Mouse (Mus musculus) embryo, embryonic 10.5 days (tissue): ENCODE data around the gene Fam171a1.
A peak's percentile ranks its signal among the peaks of the same experiment; 100 is the strongest.
"Not testable (repeated sequence)": the region's sequence is repeated elsewhere in the genome, so short reads cannot be mapped to it uniquely, and the experiment has no call there.

Source experiments
- DNase-seq: peaks from one replicate; pipeline ENCODE4 v3.0.0-alpha.2; 2015; ENCODE audit warnings: low spot score

The Fam171a1 gene

DNA sequence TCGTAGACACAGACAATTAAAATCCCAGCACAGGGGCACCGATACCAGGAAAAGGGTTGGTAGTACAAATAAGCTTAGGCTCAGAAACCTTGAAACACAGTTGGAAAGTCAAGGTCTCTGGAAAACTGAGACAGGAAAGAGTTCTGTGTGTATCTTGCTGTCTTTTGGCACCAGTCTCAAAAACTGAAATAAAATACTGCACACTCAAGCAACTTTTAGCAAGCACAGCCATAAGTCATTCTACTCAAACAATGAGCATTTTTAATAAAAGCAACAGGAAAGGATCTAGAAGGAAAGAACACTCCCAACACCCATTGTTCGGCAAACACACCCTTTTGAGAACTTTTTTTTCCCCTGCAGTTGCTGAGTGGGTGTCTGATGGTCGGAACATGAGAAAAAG, at the start of gene Fam171a1:
TSS of gene Fam171a1 (plus strand) at position 359 of the 400 bp plus-strand sequence.
- DNase-seq, result no peak

DNA sequence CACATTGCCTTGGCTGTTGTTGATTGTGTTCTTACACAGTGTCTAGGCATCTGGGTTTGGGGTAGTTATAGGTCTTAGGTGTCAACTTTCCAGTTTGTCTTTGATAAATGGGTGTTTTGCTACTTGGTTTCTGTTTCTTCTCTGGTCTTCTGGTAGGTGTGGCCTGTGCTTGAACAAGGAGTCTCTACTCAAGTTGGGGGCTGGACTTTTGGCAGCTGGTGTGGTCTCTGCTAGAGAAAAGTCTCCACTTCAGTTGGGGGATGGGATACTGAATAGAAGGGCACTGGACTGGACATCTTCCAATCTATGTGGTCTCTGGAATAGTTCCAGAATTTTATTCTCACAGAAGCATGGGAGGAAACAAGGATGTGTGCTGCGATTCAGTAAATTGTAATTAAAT, 44.9 kb upstream of the Fam171a1 start:
- no peak for DNase-seq

DNA sequence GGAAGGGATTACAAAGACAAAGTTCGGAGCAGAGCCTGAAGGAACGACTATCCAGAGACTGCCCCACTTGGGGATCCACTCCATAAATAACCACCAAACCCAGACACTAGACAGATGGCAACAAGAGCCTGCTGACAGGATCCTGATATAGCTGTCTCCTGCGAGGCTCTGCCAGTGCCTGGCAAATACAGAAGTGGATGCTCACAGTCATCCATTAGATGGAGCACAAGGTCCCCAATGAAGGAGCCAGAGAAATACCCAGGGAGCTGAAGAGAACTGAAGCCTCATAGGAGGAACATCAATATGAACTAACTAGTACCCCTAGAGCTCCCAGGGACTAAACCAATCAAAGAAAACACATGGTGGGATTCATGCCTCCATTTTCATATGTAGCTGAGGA, 25.7 kb upstream of the Fam171a1 start:
- not testable (repeated sequence) for DNase-seq

DNA sequence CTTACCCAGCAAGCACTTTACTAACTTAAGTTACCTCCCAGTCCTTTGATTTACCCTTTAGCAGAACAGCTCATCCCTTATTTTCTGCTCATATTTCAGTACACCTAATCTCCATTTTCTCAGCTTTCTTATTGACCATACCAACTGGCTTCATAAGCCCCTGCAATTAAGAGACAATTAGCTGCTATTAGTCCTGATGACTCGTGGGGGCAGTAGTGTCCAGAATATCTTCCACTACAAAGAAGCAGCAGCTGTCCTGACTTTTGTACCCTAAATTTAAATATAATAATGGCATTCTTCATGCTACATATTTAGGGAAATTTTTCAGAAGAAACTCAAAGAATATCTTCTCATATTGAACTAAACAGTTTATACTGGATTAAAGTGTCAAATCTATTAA, 24.8 kb upstream of the Fam171a1 start:
- peak; percentile 3 for DNase-seq

DNA sequence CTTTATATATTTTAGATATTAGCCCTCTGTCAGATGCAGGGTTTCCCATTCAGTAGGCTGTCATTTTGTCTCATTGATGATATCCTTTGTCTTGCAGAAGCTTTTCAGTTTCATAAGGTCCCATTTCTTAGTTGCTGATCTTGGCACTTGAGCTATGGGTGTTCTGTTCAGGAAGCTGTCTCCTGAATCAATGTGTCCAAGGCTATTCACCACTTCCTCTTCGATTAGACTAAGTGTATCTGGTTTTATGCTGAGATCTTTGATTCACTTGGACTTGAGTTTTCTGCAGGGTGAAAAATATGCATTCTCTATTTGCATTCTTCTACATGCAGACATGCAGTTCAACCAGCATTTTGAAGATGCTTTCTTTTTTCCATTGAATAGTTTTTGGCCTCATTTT, 17.9 kb upstream of the Fam171a1 start:
- DNase-seq, result no peak

DNA sequence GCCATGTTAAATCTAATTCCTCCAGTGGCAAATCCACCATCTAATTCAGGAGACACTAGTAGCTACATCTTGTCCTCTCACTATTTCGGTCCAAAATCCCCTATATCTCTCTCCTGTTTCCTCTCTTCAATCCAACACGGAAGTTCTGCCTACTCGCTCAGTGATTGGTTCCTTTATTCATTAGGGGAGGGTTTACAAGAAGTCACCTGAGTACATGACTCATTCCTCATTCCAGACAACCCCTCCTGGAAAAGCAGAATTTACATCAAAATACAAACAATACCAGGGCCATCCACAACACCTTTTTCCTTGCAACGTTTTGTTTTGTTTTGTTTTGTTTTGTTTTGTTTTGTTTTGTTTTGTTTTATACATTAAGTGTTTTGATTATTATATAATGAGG, 14.1 kb upstream of the Fam171a1 start:
- no peak for DNase-seq

DNA sequence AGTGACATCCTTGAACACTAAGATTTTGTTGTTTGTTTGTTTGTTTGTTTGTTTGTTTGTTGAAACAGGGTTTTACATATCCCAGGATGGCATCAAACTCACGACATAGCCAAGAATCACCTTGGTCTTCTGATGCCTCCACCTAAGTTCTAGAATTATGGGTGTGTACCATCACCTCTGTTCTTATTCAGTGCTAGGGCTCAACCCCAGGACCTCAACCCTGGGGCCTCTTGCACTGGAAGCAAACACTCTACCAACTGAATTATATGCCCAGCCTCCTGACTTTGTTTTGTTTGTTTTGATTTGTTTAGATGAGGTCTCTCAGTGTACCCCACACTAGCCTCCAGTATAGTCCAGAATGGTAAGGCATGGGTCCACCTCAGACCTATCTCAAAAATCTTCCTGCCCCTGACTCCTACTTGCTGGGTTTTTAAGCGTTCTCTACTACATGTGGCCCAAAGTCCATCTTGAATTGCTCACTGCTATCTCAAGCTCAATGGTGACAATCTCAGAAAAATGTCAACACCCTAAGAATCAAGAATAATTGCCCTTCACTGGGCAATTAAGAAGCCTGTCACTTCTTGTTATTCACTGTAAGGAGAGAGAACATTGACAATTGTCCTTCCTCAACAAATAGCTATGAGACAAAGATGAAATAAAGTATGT, 12.6 kb upstream of the Fam171a1 start:
- no peak for DNase-seq

DNA sequence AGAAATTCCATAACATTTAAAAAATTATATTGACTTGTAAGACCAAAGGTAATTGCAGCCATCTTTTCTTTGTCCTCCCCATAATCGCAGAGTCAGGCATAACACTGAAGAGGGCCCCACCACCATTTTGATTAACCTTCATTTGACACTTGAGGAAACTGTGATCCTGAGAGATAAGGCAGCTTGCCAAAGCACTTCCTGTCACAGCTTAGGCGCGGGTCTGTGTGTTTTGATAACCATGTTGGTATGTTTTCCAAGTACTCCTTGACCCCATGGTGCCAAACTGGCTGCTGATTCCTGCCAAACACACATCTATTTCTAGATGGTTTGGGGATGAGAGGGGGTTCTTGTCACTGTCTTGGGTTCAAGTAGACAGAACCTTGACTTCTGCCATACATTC, 11.7 kb upstream of the Fam171a1 start:
- no peak for DNase-seq

DNA sequence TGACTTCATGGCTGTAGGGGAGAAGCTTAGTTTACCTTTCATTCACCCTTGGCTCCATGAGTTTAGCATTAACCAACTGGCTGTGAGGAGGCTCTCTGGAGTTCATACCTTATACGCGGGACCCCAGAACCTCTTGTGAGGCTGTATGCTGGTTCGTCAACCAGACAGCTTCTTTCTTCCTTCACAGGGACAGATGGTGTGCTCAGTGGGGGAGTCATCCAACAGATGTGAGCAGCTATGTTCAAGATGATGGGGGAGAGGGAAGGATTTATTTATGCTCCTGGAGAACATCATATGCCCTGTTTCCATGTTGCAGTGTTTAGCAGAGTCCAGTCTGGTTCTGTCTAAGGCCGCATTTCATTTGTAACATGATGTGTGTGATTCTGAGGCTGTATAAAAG, 6.6 kb upstream of the Fam171a1 start:
- no peak for DNase-seq

DNA sequence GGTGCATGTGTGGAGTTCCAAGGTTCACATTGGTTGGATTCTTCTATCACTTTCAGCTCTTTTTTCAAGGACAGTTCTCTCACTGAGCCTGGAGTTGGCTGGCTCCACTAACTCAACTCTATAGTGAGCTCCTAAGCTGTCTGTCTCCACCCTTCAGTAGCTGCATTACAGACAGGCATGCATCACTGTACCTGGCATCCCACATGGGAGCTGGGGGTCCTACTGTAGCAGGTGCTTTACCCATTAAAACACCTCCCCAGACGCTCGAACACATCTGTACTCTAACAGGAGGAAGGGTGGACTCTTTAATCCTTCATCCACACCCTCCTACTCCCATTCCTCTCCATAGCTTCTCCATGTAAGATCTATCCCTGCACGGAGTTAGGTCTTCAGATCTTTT, 5.6 kb upstream of the Fam171a1 start:
- no peak for DNase-seq

DNA sequence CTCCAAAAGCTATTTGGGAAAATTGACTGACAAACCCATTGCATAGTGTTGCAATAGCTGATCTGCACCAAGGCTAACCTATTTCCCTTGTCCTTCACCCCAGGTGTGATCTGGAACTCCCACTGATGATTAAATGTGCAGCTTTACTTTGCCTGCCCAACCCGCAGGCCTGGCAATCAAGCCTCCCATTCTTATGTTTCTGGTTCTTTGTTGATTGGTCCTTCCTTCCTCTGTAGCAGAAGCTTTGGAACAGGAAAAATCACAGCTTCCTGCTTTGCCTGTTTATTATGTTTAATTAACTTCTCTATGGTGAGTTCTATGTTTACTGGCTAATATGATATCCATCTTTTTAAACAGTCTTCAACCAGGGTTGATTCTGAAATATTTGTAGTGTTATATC, 5.2 kb upstream of the Fam171a1 start:
- no peak for DNase-seq

DNA sequence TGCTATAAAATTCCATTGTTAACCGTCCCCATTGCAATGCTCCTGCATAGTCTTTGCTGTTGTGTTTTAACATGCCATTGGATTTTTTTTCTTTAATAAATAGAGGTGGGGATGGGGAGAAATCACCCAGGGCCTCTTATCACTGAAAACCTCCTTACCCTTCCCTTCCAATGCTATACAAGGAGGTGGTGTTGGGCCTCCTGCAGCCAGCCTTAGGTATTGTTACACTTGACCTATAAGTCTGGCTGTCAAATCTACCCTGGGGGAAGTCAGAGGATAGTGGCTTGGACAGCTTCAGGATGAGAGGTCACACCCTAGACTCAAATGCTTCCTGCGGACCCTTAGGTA, 3.8 kb downstream of the Fam171a1 start:
- DNase-seq, result no peak

DNA sequence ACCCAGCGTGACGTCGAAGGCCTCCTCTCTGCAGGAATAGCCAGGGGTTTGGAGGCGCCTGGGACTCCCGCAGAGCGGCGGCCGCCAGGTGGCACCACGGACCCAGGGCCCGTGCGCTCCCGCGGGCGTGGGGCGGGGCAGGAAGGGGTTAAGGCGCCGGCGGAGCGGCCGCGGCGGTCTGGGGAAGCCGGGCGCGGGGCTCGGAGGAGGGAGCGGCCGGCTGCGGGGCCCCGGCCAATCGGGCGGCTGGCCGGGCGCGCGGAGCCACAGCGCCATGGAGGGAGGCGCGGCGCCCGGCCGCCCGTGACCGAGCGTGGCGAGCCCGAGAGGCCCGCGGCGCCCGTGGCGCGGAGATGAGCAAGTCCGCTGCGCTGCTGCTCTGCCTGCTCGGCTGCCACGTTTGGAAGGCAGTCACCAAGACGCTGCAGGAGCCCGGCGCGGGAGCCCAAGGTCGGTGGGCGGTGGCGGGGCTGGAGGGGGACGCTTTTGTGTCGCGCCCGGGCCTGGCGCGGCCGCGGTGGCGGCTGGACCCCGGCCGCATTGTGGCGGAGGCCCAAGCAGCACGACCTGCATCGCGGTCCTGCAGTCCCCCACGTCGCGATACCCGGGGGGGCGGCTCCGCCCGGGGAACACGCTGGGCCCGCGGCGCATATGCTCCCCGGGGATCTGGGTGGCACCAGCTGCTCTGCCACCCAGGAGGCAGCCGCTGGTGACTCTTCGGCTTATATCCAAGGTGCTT, 4.3 kb downstream of the Fam171a1 start:
- peak; percentile 87 for DNase-seq

DNA sequence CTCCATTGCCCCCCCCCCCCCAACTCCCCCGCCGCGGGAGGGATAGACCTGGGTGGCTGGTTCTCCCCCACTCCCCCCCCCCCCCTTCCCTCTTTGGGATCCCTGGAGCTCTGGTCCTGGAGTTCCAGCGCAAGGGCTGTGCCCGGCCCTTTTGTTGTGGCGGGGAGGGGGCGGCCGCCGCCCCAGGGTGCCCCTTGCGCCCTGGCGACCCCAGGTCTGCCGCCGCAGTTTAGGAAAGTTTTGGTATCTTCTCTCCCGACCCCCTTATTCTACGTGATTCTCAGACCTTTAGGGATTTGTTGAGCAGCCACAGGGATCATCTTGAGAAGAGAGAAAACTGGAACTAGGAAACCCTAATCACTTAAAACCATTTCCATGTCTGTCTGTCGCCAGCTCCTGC, 4.9 kb downstream of the Fam171a1 start:
- DNase-seq, result peak; percentile 60

DNA sequence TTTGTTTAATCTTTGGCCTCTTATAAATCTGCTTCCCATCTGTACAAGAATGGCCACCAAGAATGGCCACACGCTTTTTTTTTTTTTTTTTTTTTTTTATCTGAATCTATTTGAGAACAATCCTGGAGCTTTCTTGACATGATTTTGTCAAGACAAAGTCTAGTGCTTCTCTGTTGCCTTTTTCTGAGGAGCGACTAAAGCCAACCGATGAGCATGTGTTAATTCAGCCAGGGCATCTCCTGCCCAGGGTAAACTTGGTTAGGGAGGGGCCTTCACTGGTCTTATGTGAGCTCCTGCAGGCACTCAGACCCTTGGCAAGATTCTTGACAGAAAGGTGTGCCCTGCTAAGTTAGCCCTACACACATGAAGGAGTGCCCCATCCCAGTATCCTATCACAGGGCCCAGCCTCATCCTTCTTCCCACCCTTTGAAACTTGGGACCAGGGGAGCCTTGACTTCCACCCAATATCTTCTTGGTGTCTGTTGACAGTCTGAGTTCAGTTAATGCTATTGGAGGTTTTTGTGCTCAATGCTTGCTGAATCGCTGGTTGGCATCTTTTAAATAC, 5.4 kb downstream of the Fam171a1 start:
- DNase-seq, result no peak

DNA sequence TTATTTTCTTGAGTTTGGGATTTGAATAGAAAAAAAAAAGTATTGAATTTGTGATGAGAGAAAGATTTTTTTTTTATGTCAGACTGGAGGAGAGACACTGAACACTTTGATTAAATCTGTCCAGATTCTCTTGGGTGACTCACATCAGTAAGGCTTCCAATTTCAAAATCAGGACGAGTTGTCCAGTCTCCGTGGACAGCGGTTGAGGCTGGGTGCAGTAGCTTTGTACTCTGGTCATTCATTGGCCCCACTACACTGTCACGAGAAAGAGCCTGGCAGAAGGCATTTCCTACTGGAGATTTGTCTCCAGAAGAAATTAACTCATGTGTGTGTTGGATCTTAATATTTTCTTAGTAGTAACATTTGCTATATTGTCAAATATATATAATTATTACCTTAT, 8.5 kb downstream of the Fam171a1 start:
- no peak for DNase-seq

DNA sequence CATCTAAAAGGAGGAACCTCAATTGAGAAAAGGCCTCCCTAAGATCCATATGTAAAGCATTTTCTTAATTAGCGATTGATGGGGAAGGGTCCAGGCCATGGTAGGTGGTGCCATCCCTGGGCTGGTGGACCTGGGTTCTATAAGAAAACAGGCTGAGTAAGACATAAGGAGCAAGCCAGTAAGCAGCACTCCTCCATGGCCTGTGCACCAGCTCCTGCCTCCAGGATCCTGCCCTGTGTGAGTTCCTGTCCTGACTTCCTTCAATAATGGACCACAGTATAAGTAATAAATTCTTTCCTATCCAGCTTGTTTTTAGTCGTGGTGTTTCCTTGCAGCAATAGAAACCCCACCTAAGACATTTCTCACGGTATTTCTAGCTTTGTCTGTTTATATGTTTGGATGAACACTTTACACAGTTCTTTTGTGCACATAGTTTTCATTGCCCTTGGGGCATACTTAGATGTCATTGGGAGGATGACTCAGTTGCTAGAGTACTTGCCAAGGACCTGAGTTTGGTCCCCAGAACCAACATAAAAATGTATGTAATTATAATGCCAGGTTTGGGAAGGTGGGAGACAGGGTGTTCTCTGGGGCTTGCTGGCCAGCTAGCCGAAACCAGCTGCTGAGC, 13.3 kb downstream of the Fam171a1 start:
- no peak for DNase-seq

DNA sequence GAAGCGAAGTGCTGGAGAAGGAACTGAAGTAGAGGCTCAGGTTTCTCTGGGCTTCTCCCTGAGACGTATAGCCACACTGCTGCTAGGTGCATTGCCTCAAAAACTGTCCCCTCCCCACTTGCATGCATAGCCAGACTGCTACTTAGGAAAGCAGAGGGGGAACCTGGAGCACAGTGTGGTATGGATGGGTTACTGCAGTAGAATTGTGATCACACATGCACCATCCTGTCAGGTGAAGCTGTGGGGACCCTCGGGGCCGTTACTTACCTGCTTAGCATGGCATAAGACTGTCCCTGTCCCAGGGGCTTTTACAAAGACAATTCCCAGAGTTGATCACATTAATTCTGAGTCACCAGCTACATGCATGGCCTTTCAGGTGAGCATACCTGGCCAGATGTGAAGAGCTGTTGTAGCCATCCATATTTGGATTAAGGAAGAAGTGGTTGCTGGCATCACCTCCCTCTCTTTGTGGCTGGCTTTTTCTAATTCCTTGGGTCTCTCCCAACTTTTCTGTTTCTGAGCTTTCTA, 14.4 kb downstream of the Fam171a1 start:
- no peak for DNase-seq

DNA sequence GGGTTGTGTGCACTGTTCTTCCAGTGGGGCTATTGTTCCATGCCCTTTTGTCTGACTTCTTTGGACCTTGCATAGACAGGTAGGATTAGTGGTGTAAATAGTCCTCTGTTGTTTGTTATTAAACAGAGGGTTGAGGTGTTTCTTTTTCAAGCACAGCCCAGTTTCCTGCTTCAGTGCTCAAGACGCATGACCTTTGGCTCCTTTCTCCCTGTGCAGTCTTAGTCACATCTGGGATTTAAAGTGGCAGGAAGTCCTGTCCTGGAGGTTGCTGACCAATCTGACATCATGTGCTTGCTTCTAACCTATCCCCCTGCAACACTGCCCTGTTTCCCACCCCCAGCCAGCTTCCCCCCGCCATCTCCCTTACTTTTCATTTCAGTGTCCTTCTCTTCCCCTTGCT, 14.9 kb downstream of the Fam171a1 start:
- DNase-seq, result no peak

DNA sequence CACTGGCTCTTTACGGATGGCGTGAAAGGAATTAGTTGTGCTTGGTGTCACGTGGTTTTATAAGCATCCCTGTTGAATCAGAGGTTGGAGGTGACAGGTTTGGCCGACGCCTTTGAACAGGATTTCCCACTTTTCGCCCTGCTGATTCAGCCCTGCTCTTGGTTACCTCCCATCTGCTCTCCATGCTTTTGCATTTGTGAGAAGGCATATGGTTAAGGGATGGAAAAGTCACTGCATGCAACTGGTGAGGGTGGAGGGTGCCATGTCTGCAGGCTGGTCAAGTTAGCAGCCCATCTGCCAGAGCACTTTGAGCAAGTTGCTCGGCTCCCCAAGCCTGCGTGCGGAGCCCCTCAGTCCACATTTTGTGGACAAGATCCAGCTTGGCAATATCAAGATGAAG, 18.4 kb downstream of the Fam171a1 start:
- DNase-seq, result no peak

DNA sequence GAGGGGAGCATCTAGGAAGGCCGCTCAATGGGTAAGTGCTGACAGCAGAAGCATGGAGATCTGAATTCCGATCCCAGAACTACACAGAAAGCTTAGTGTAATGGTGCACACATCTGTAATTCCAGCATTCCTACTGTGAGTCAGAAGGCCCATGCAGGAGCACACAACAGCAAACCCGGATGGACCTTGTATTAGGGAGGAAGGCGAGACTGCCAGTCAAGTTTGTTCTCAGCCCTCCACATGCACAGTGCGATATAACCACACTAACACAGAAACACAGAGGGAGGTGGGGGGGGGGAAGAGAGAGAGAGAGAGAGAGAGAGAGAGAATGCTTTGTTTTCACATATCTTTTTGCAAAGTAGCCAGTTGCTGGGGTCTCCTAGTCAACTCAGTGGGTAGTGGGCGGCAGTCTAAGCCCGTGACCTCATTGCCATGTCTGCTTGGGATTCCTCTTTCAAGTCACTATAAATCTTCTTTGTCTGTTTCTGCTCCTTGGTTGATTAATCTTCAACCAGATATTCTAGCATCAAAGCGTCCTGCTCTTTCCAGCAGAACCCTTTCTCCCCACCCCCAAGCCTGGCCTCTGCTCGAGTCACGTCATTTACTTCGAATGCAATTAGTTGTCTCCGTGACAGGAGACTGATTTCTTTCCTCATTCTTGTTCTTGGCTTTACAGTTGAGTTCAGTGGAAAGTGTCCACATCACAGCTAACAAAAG, 20.7 kb downstream of the Fam171a1 start:
- peak; percentile 63 for DNase-seq

DNA sequence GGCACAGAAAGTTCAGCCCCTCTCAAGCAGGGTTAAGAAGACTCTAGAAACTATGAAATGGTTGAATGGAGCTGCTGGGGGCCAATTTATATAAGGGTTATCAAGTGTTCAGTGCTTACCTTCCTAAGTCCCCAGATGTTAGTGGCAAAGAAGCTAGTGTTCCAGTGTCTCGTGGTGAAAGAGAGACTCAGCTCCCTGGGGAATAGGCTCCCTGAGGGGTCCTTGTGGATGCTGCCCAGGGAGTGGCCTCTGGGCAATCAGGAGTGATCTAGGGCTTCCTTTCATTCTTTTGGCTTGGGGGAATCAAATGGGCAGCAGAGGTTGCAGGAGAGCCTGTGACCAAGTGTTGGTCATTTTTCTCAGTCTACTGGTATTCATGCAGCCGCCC, 21.3 kb downstream of the Fam171a1 start:
- DNase-seq, result no peak
